8 mouse cellular contexts compared by ENCODE assay signal in genomic region chr6:113302258-113302657, GRCm38 (mm10). TPM values are rescaled to one million over a fixed set of nuclear protein-coding genes. Genes with fewer than 3 reads are reported as not detected.
DNase-seq lines count a peak whose midpoint lies in the region; ATAC-seq and TF ChIP-seq lines count a peak whose summit lies in the region.

No protein-coding gene starts in this region.

- peak; percentile 73 for TF ChIP-seq CTCF in liver, postnatal 0 days (IDR thresholded peaks at IDR 0.05; ENCODE audit: low read depth)

- WGBS in liver, postnatal 0 days (ENCODE audit: insufficient replicate concordance) = 19% methylated on average over 3 of the region's 3 CpGs
- 22% methylated on average over 3 of the region's 3 CpGs for WGBS in liver, embryonic 12.5 days (ENCODE audit: insufficient replicate concordance)
- 27% methylated on average over 3 of the region's 3 CpGs for WGBS in forebrain, embryonic 12.5 days
- WGBS in forebrain, embryonic 16.5 days = 23% methylated on average over 3 of the region's 3 CpGs

- H3K27ac ChIP-seq in liver, postnatal 0 days (ENCODE audit: low read depth) = no peak overlapping the region
- no peak overlapping the region for H3K27ac ChIP-seq in liver, embryonic 12.5 days
- H3K27ac ChIP-seq in forebrain, embryonic 12.5 days = no peak overlapping the region
- H3K27ac ChIP-seq in forebrain, embryonic 16.5 days (ENCODE audit: low read length) = no peak overlapping the region

- H3K9me3 ChIP-seq in liver, postnatal 0 days (ENCODE audit: low read length) = no peaks in the 10 kb centered on the region
- H3K9me3 ChIP-seq in liver, embryonic 12.5 days (replicated peaks) = no peaks in the 10 kb centered on the region
- no peaks in the 10 kb centered on the region for H3K9me3 ChIP-seq in forebrain, embryonic 12.5 days
- no peaks in the 10 kb centered on the region for H3K9me3 ChIP-seq in forebrain, embryonic 16.5 days (ENCODE audit: control insufficient read depth, low read length)

- no peak overlapping the region for H3K4me3 ChIP-seq in liver, postnatal 0 days (ENCODE audit: low read depth, low read length)
- H3K4me3 ChIP-seq in liver, embryonic 12.5 days = no peak overlapping the region
- H3K4me3 ChIP-seq in forebrain, embryonic 12.5 days (replicated peaks) = no peak overlapping the region
- H3K4me3 ChIP-seq in forebrain, embryonic 16.5 days (replicated peaks; ENCODE audit: low read length) = no peak overlapping the region

- no peaks in the 10 kb centered on the region for H3K36me3 ChIP-seq in liver, postnatal 0 days (replicated peaks; ENCODE audit: insufficient read depth, low read length)
- no peaks in the 10 kb centered on the region for H3K36me3 ChIP-seq in liver, embryonic 12.5 days
- no peaks in the 10 kb centered on the region for H3K36me3 ChIP-seq in forebrain, embryonic 12.5 days (replicated peaks)
- no peaks in the 10 kb centered on the region for H3K36me3 ChIP-seq in forebrain, embryonic 16.5 days (ENCODE audit: control insufficient read depth, insufficient read depth)

- peaks cover 5% of the 10 kb centered on the region for H3K4me1 ChIP-seq in liver, postnatal 0 days (ENCODE audit: insufficient read depth)
- peaks cover 15% of the 10 kb centered on the region for H3K4me1 ChIP-seq in liver, embryonic 12.5 days
- peaks cover 7% of the 10 kb centered on the region; the same call in 1 of the 2 replicates for H3K4me1 ChIP-seq in forebrain, embryonic 12.5 days
- peaks cover 5% of the 10 kb centered on the region; the same call in 1 of the 2 replicates for H3K4me1 ChIP-seq in forebrain, embryonic 16.5 days (replicated peaks; ENCODE audit: control insufficient read depth, insufficient read depth, low read length)

- H3K4me2 ChIP-seq in liver, postnatal 0 days (ENCODE audit: low read depth, low read length) = no peak overlapping the region
- H3K4me2 ChIP-seq in liver, embryonic 12.5 days = no peak overlapping the region
- H3K4me2 ChIP-seq in forebrain, embryonic 12.5 days = no peak overlapping the region
- H3K4me2 ChIP-seq in forebrain, embryonic 16.5 days (ENCODE audit: low read length) = no peak overlapping the region

- no peak for TF ChIP-seq EP300 in liver, postnatal 0 days (IDR thresholded peaks at IDR 0.05; ENCODE audit: low read depth)

- no peak overlapping the region for H3K9ac ChIP-seq in liver, postnatal 0 days (replicated peaks)
- no peak overlapping the region for H3K9ac ChIP-seq in liver, embryonic 12.5 days
- no peak overlapping the region for H3K9ac ChIP-seq in forebrain, embryonic 12.5 days
- H3K9ac ChIP-seq in forebrain, embryonic 16.5 days (replicated peaks; ENCODE audit: low read depth, low read length) = no peak overlapping the region

- ATAC-seq in liver, postnatal 0 days = no peak
- ATAC-seq in liver, embryonic 12.5 days = no peak
- no peak for ATAC-seq in forebrain, embryonic 12.5 days (ENCODE audit: low FRiP score)
- no peak for ATAC-seq in forebrain, embryonic 16.5 days

- peak; percentile 30 to 53 for DNase-seq in cerebellum, postnatal 10 days
- no peak for DNase-seq in cerebellum, adult 11-12 months
- no peak for DNase-seq in liver, postnatal 0 days
- DNase-seq in hindlimb bud, embryonic 11.5 days (ENCODE audit: extremely low spot score, low read depth, low spot score) = peak; percentile 53
- peak; percentile 51 for DNase-seq in thymus, postnatal 14 days

- H3K27me3 ChIP-seq in liver, postnatal 0 days (ENCODE audit: insufficient read depth, low read length) = no peaks in the 10 kb centered on the region
- H3K27me3 ChIP-seq in liver, embryonic 12.5 days (replicated peaks) = 0 out of 2 replicates have a peak, but pooled peaks cover 3% of the 10 kb centered on the region
- H3K27me3 ChIP-seq in forebrain, embryonic 12.5 days = 0 out of 2 replicates have a peak, but pooled peaks cover 3% of the 10 kb centered on the region
- no peaks in the 10 kb centered on the region for H3K27me3 ChIP-seq in forebrain, embryonic 16.5 days (replicated peaks; ENCODE audit: control insufficient read depth, insufficient read depth, low read length)

RNA-seq across cellular contexts. Expression of gene Brpf1, which starts 4.7 kb away (rescaled TPM):
- 4.1 and 4.8 TPM in 2 replicates for polyA plus RNA-seq in liver, postnatal 0 days (2015; fragmentation: Nextera tagmentation; extraction: Ambion mirVana)
- 15.8 and 16.0 TPM in 2 replicates for polyA plus RNA-seq in liver, embryonic 12.5 days (2016; fragmentation: Nextera tagmentation; extraction: Ambion mirVana)
- 30.6 and 34.7 TPM in 2 replicates for polyA plus RNA-seq in forebrain, embryonic 12.5 days (2016; fragmentation: Nextera tagmentation; extraction: Ambion mirVana)
- 19.9 and 20.3 TPM in 2 replicates for polyA plus RNA-seq in forebrain, embryonic 16.5 days (2015; fragmentation: Nextera tagmentation; extraction: Ambion mirVana)

RNA-seq across cellular contexts. Expression of gene Cpne9, which starts 20.2 kb away (rescaled TPM):
- polyA plus RNA-seq in liver, postnatal 0 days (2015; fragmentation: Nextera tagmentation; extraction: Ambion mirVana) = 0.02 and 0.04 TPM in 2 replicates
- 0.02 TPM in 1 of 2 replicates, not detected in the other for polyA plus RNA-seq in liver, embryonic 12.5 days (2016; fragmentation: Nextera tagmentation; extraction: Ambion mirVana)
- polyA plus RNA-seq in forebrain, embryonic 12.5 days (2016; fragmentation: Nextera tagmentation; extraction: Ambion mirVana) = 0.22 and 0.34 TPM in 2 replicates
- 0.32 and 1.4 TPM in 2 replicates for polyA plus RNA-seq in forebrain, embryonic 16.5 days (2015; fragmentation: Nextera tagmentation; extraction: Ambion mirVana)

RNA-seq across cellular contexts. Expression of gene Ogg1, which starts 24.5 kb away (rescaled TPM):
- 3.8 and 4.2 TPM in 2 replicates for polyA plus RNA-seq in liver, postnatal 0 days (2015; fragmentation: Nextera tagmentation; extraction: Ambion mirVana)
- polyA plus RNA-seq in liver, embryonic 12.5 days (2016; fragmentation: Nextera tagmentation; extraction: Ambion mirVana) = 8.7 and 9.1 TPM in 2 replicates
- polyA plus RNA-seq in forebrain, embryonic 12.5 days (2016; fragmentation: Nextera tagmentation; extraction: Ambion mirVana) = 13.6 and 13.7 TPM in 2 replicates
- 11.3 and 11.9 TPM in 2 replicates for polyA plus RNA-seq in forebrain, embryonic 16.5 days (2015; fragmentation: Nextera tagmentation; extraction: Ambion mirVana)

RNA-seq across cellular contexts. Expression of gene Camk1, which starts 41.5 kb away (rescaled TPM):
- 17.9 and 18.1 TPM in 2 replicates for polyA plus RNA-seq in liver, postnatal 0 days (2015; fragmentation: Nextera tagmentation; extraction: Ambion mirVana)
- 31.5 TPM in 2 replicates for polyA plus RNA-seq in liver, embryonic 12.5 days (2016; fragmentation: Nextera tagmentation; extraction: Ambion mirVana)
- polyA plus RNA-seq in forebrain, embryonic 12.5 days (2016; fragmentation: Nextera tagmentation; extraction: Ambion mirVana) = 57.9 and 59.1 TPM in 2 replicates
- 78.9 and 99.3 TPM in 2 replicates for polyA plus RNA-seq in forebrain, embryonic 16.5 days (2015; fragmentation: Nextera tagmentation; extraction: Ambion mirVana)

Comparison
In these comparisons a context has a peak if more than half of its experiments do, and no peak if none do; other contexts are left out.
1. DNase-seq: peak in cerebellum, postnatal 10 days (2 of 2), hindlimb bud, embryonic 11.5 days (single experiment) and thymus, postnatal 14 days (single experiment); none in cerebellum, adult 11-12 months (single experiment) and liver, postnatal 0 days (single experiment).